Mouse (Mus musculus) midbrain, embryonic 14.5 days (tissue): Measurements from ENCODE around the gene Irf6. TPM values are rescaled to one million over a fixed set of nuclear protein-coding genes. Genes with fewer than 3 reads are reported as not detected.

Experiments used
- ATAC-seq: fragments of 200-750 bp; cut with Nextera tagmentation; 2 replicates; pipeline ENCODE4 v1.8.0; 2017; ENCODE audit warnings: moderate number of reproducible peaks, moderate library complexity; ENCODE audit not compliant: low FRiP score, low TSS enrichment
- DNase-seq: peaks from one replicate; pipeline ENCODE4 v3.0.0-alpha.2; 2015
- H3K27ac ChIP-seq: fragments of 300-500 bp; sonication (generic); replicated peaks from 2 replicates; pipeline ENCODE4 v1.5.1; 2014; ENCODE audit warnings: mild to moderate bottlenecking, low read depth, low read length, moderate library complexity
- H3K27me3 ChIP-seq: fragments of 300-500 bp; sonication (generic); 2 replicates; pipeline ENCODE4 v1.6.1; 2014; ENCODE audit warnings: low read length, control low read depth, mixed read lengths; ENCODE audit not compliant: control insufficient read depth, insufficient read depth
- H3K36me3 ChIP-seq: fragments of 300-500 bp; sonication (generic); 2 replicates; pipeline ENCODE4 v1.6.1; 2014; ENCODE audit warnings: low read length, control low read depth; ENCODE audit not compliant: control insufficient read depth, insufficient read depth
- H3K4me1 ChIP-seq: fragments of 300-500 bp; sonication (generic); 2 replicates; pipeline ENCODE4 v1.6.1; 2014; ENCODE audit warnings: mild to moderate bottlenecking, antibody characterized with exemption, low read length, control low read depth; ENCODE audit not compliant: control insufficient read depth, insufficient read depth
- H3K4me2 ChIP-seq: fragments of 300-500 bp; sonication (generic); 2 replicates; pipeline ENCODE4 v1.6.1; 2014; ENCODE audit warnings: mild to moderate bottlenecking, low read length, moderate library complexity
- H3K4me3 ChIP-seq: fragments of 300-500 bp; sonication (generic); replicated peaks from 2 replicates; pipeline ENCODE4 v1.5.1; 2014; ENCODE audit warnings: low read depth, low read length
- H3K9ac ChIP-seq: fragments of 300-500 bp; sonication (generic); replicated peaks from 2 replicates; pipeline ENCODE4 v1.6.1; 2014; ENCODE audit warnings: mild to moderate bottlenecking, low read length, moderate library complexity
- H3K9me3 ChIP-seq: fragments of 300-500 bp; sonication (generic); 2 replicates; pipeline ENCODE4 v1.6.1; 2016; ENCODE audit warnings: low read length, control low read depth, mixed read lengths; ENCODE audit not compliant: control insufficient read depth
- WGBS: fragments of 180-500 bp; shearing (Covaris S2); extraction: QIAGEN DNeasy Blood & Tissue Kit; methylation state at CpG from one replicate; pipeline ENCODE4 v1.1.7; 2014; 5-methylcytosine and 5-hydroxymethylcytosine counted together
- polyA plus RNA-seq: library from polyadenylated mRNA; unstranded; fragments of >200 nt; fragmentation: Nextera tagmentation; extraction: Ambion mirVana; gene quantifications from 2 replicates; pipeline ENCODE4 v1.2.1, GENCODE M21; 2014

Irf6 gene
- polyA plus RNA-seq, 1 experiment from 2014 or later, result 0.92 TPM

DNA sequence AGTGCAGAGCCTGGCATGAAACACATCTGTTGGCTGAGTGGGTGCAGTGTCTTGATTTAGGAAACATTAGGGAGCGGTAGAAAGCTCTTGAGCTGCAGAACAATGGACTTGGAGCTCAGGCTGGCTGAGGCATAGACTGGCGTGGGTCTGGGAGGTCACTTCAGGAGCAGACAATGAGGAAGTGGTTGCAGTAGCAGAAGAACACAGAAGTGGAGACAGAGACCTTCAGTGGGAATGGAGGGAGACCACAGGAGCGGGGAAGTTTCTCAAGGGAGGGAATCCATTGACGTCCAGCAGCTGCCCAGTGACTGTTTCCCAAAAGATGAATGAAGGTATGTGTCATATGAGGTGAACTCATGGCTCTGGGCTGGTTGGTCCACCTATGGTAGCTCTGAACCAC, 7.8 kb upstream of the Irf6 start:
- H3K4me2 ChIP-seq, result no peak overlapping the region
- no peaks in the 10 kb centered on the region for H3K36me3 ChIP-seq
- H3K27me3 ChIP-seq, result no peaks in the 10 kb centered on the region
- 86% methylated on average over 4 of the region's 4 CpGs for WGBS
- H3K27ac ChIP-seq, result no peak overlapping the region
- H3K9ac ChIP-seq, result no peak overlapping the region
- no peaks in the 10 kb centered on the region for H3K4me1 ChIP-seq
- ATAC-seq (no peak), DNase-seq (no peak)
- no peaks in the 10 kb centered on the region for H3K9me3 ChIP-seq
- no peak overlapping the region for H3K4me3 ChIP-seq

DNA sequence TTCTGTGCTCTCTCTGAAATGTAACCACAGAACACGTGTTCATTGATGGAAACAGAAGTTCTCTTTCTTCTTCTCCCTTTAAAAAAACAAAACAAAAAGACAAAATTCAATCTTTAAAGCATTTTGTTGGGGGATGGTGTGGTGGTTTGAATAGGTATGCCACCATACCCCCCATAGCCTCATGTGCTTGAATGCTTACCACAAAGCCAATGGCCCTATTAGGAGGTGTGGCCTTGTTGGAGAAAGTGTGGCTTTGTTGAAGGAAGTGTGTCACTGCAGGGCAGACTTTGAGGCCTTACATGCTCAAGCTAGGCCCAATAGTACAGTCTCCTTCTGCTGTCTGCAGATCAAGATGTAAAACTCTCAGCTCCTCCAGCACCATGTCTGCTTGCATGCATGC, 6.5 kb upstream of the Irf6 start:
- Histone ChIP-seq H3K9me3 (no peaks in the 10 kb centered on the region), H3K4me1 (no peaks in the 10 kb centered on the region), H3K9ac (no peak overlapping the region), H3K4me2 (no peak overlapping the region), H3K27ac (no peak overlapping the region), H3K4me3 (no peak overlapping the region), H3K36me3 (no peaks in the 10 kb centered on the region), H3K27me3 (no peaks in the 10 kb centered on the region)
- ATAC-seq, result no peak
- WGBS, result 77% methylated on average over 1 of the region's 1 CpGs
- no peak for DNase-seq

DNA sequence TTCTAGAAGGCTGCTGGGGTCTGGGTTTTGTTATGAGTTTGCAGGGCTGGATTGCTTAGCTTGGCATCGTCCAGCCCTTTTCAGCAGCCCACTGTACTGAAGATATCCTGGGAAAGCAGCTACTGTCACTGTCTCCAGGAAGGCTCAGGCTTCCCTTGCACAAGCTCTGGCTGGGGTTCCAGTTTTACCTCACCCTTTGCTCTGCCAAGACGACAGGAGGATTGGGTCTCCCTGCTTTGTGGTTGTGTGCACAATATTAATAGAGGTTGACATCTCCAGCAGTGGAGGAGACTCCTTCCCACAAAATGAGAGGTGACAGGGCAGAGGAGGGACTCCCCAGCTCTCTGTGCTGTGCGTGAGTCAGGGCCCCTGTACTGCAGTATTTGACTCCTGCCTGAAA, 3.7 kb upstream of the Irf6 start:
- DNase-seq (no peak), ATAC-seq (no peak)
- Histone ChIP-seq H3K4me1 (0 out of 2 replicates have a peak, but pooled peaks cover 7% of the 10 kb centered on the region), H3K27ac (no peak overlapping the region), H3K4me2 (no peak overlapping the region), H3K27me3 (peaks cover 23% of the 10 kb centered on the region), H3K9ac (no peak overlapping the region), H3K9me3 (no peaks in the 10 kb centered on the region), H3K4me3 (no peak overlapping the region), H3K36me3 (no peaks in the 10 kb centered on the region)
- WGBS, result 71% methylated on average over 3 of the region's 3 CpGs

DNA sequence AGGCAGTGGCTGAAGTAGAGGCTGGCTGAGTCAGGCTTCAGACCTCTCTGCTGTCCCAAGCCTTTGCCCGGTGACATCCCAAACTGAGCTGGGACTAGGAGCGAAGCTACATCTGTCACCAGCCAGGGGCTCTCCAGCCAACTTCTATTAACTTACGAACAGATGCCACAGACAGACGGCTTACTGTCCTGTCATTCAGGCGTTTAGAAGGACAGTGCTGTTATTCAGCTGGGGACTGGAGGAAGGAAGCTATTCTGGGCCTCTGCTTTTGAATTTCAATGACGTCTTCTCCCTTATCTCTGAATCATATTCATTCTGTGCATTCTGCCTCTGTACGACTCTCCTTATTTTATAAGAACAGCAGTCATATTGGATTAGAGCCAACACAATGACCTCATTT, 1.8 kb upstream of the Irf6 start:
- H3K9ac ChIP-seq, result no peak overlapping the region
- H3K36me3 ChIP-seq, result no peaks in the 10 kb centered on the region
- no peak overlapping the region for H3K4me3 ChIP-seq
- DNase-seq (peak; percentile 5), ATAC-seq (no peak)
- no peaks in the 10 kb centered on the region for H3K9me3 ChIP-seq
- WGBS, result 39% methylated on average over 7 of the region's 7 CpGs
- no peak overlapping the region for H3K4me2 ChIP-seq
- H3K27me3 ChIP-seq, result peaks cover 27% of the 10 kb centered on the region
- no peak overlapping the region for H3K27ac ChIP-seq
- H3K4me1 ChIP-seq, result 0 out of 2 replicates have a peak, but pooled peaks cover 7% of the 10 kb centered on the region

DNA sequence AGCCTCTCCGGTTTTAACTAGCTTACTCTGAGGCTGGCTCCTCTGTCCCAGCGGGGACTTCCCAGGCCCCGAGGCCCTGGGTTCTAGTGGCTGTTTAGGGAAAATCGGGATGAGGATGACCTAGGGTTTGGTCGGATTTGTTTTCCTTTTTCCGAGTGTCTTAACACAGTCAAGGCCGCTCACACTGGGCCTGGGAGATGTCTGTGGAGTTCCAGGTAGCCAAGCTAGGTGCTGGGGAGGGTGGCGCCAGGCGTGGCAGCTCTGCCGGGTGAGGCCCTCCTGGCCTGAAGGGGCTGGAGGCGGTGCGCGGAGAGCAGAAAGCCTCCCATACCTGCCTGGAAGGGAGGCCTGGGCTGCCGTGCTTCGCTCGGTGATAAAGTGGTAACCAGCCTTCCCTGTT, 650 bp downstream of the Irf6 start:
- DNase-seq, result no peak

DNA sequence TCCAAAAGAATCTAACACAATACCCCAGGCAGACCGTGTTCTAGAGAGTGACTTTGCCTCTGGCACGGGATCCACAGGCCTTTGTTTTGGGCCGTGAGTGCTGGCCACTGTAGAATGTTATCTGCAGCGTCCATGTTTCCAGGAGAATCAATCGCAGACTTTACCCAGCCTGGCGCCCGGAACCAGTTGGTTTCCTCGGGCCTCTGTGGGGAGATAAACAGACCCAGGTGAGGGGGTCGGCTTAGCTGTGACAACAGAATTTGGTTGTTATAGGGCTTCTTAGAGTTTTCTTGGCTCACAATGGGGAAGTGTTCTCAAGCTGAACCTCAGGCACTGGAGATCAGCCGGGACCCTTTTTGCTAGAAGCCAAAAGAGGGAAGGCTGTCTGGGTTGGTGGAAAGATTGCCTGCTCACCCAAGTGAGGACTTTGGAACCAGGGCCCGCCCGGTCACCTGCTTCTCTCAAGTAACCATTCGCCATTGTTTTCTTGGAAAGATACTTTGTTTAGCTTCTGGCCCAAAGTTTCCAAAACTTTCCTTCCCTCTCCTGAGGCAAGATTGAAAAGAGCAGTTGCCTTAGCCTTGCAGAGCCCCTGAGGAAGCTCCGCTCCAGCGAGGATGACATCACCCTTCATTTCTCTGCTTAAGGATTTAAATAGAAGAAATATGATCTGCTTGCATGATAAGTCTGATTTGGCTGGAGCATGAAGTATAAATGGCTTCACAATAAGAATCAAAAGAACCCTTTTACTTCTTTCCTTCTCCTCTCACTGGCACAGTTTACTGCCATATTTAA, 3.6 kb downstream of the Irf6 start:
- ATAC-seq, result no peak
- Histone ChIP-seq H3K4me1 (0 out of 2 replicates have a peak, but pooled peaks cover 7% of the 10 kb centered on the region), H3K27ac (no peak overlapping the region), H3K4me3 (no peak overlapping the region), H3K36me3 (no peaks in the 10 kb centered on the region), H3K27me3 (peaks cover 27% of the 10 kb centered on the region), H3K9ac (no peak overlapping the region), H3K9me3 (no peaks in the 10 kb centered on the region), H3K4me2 (no peak overlapping the region)
- WGBS, result 83% methylated on average over 15 of the region's 15 CpGs
- no peak for DNase-seq

More for the DNA sequence above, 650 bp downstream of the Irf6 start:
- H3K27me3 ChIP-seq, result peaks cover 27% of the 10 kb centered on the region
- 22% methylated on average over 16 of the region's 16 CpGs for WGBS
- ATAC-seq, result no peak
- H3K9ac ChIP-seq, result no peak overlapping the region
- no peak overlapping the region; the same call in 1 of the 2 replicates for H3K4me2 ChIP-seq
- no peak overlapping the region for H3K27ac ChIP-seq
- H3K4me1 ChIP-seq, result 0 out of 2 replicates have a peak, but pooled peaks cover 7% of the 10 kb centered on the region
- no peaks in the 10 kb centered on the region for H3K36me3 ChIP-seq
- H3K4me3 ChIP-seq, result no peak overlapping the region
- no peaks in the 10 kb centered on the region for H3K9me3 ChIP-seq

DNA sequence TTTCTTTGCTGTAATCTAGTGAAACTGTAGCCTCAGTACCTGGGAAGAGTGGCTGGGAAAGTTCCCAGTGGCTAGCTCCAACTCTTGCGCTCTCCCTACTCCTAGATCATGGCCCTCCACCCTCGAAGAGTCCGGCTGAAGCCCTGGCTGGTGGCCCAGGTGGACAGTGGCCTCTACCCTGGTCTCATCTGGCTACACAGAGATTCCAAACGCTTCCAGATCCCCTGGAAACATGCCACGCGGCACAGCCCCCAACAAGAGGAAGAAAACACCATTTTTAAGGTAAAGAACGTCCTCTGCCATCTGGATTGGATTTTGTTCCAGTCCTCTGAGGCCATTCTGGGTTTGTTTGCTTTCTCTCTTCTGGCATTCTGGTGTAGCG, 4.2 kb downstream of the Irf6 start:
- Histone ChIP-seq H3K4me2 (no peak overlapping the region), H3K27ac (no peak overlapping the region), H3K36me3 (no peaks in the 10 kb centered on the region), H3K27me3 (peaks cover 25% of the 10 kb centered on the region), H3K9me3 (no peaks in the 10 kb centered on the region), H3K4me3 (no peak overlapping the region), H3K4me1 (0 out of 2 replicates have a peak, but pooled peaks cover 7% of the 10 kb centered on the region), H3K9ac (no peak overlapping the region)
- 80% methylated on average over 8 of the region's 8 CpGs for WGBS
- ATAC-seq (no peak), DNase-seq (no peak)

DNA sequence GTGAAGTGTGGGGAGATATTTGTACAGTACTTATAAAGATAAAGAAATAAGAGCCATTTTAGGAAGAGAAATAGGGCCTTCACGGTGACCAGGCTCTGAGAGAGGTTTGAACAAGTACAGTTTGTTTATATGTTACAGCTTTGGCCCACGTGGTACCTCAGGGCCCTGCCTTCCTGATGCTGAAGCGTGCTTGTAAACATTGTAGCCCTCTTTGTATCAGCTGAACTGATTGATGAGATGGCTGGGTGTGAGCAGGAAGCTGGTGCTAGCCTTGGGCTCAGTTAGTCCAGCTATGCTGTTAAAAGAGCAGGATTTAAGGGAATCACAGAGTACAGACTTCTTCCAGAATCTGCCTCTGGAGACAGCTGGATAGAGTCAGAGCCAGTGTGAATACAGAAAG, 6.3 kb downstream of the Irf6 start:
- DNase-seq, result no peak
- Histone ChIP-seq H3K36me3 (no peaks in the 10 kb centered on the region), H3K27me3 (peaks cover 4% of the 10 kb centered on the region; the same call in 1 of the 2 replicates), H3K4me1 (no peaks in the 10 kb centered on the region), H3K4me2 (no peak overlapping the region), H3K9me3 (no peaks in the 10 kb centered on the region), H3K4me3 (no peak overlapping the region), H3K9ac (no peak overlapping the region), H3K27ac (no peak overlapping the region)
- no peak for ATAC-seq
- 69% methylated on average over 3 of the region's 3 CpGs for WGBS

DNA sequence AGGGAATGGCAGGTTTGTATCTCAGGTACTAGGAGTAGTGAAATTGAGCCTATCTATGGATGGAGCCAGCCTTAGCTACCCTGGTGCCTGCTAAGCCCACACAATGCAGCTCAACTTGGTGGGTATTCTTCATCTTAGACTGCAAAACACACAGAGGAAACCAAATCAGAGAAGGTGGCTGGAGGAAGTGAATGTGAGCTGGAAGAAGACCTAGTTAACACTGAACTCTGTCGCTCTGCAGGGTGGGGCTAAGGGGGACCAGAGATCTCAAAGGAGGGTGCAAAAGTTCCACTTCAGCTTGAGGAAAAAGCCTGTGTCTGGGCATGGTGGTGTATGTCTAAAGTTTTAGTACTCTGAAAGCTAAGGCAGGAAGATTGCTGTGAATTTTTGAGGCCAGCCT, 6.7 kb downstream of the Irf6 start:
- H3K27me3 ChIP-seq, result no peaks in the 10 kb centered on the region
- no peak overlapping the region for H3K27ac ChIP-seq
- no peaks in the 10 kb centered on the region for H3K36me3 ChIP-seq
- no peak overlapping the region for H3K4me2 ChIP-seq
- ATAC-seq (no peak), DNase-seq (no peak)
- no peaks in the 10 kb centered on the region for H3K9me3 ChIP-seq
- no peak overlapping the region for H3K4me3 ChIP-seq
- no peak overlapping the region for H3K9ac ChIP-seq
- no peaks in the 10 kb centered on the region for H3K4me1 ChIP-seq
- 69% methylated on average over 1 of the region's 1 CpGs for WGBS
